Comparison of ENCODE assay signal across 9 mouse cellular contexts in the genomic region with DNA sequence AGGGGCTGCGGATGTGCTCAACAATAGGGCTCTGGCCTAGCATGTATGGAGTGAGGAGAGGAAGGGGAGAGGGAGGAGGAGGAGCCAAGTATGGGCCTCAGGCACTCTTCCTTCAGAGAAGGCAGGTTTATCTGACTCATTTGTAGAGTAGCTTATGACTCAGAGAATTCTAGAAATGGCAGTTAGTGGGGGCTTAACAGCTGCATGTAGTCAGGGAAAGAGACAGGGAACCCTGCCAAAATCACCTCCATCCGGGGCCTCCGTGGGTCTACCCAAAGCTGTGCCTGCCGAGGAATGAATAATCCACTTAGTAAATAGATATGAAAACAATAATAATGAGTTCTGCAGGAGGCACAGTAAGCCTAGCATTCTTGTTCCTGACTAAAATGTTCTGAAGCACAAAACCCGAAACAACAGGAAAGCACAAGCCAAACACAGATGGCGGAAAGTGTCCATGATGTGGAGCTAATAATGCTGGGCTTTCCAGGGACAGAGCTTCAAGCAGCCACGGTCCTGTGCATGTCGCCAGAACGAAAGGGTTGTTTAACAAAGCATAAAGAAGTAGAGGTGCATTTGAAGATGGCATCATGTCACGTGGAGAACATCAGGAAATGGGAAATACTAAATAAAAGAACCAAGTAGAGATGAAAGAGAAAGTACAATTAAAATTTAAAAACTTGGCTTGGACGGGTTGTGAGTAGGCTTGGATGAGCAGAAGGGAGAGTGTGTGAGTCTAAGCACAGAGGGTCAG. TPM values are rescaled to one million over a fixed set of nuclear protein-coding genes. Genes with fewer than 3 reads are reported as not detected.
DNase-seq lines count a peak whose midpoint lies in the region; ATAC-seq and TF ChIP-seq lines count a peak whose summit lies in the region.
"Had no signal": no experiment of that assay in that cellular context is flagged by ENCODE, and none has a peak within 500 bp of the region (broad histone marks: within the 10 kb centered on the region; RNA-seq: fewer than 3 reads in every experiment).

No protein-coding gene starts in this region.

- no peaks in the 10 kb centered on the region for H3K9me3 ChIP-seq in stomach, postnatal 0 days (ENCODE audit: control insufficient read depth, low read length)
- no peaks in the 10 kb centered on the region for H3K9me3 ChIP-seq in hindbrain, embryonic 10.5 days

- H3K4me1 ChIP-seq in testis, adult 2 months (ENCODE audit: control insufficient read depth, insufficient read depth, low read length) = peaks cover 11% of the 10 kb centered on the region
- peaks cover 3% of the 10 kb centered on the region; the same call in 1 of the 2 replicates for H3K4me1 ChIP-seq in stomach, postnatal 0 days (replicated peaks; ENCODE audit: control insufficient read depth, insufficient read depth)
- H3K4me1 ChIP-seq in hindbrain, embryonic 10.5 days (replicated peaks) = 0 out of 2 replicates have a peak, but pooled peaks cover 5% of the 10 kb centered on the region

- H3K27ac ChIP-seq in testis, adult 2 months (ENCODE audit: control insufficient read depth, insufficient read depth, low read depth, low read length) = peak overlapping the region; percentile 49; the same call in 1 of the 2 replicates
- peak overlapping the region; percentile 73 for H3K27ac ChIP-seq in stomach, postnatal 0 days (replicated peaks)
- H3K27ac ChIP-seq in hindbrain, embryonic 10.5 days = no peak overlapping the region
- H3K27ac ChIP-seq: liver, embryonic 14.5 days had no signal

- ATAC-seq in stomach, postnatal 0 days (ENCODE audit: low FRiP score, low TSS enrichment) = peak; percentile 65; the same call in 1 of the 2 replicates

- TF ChIP-seq EP300 in stomach, postnatal 0 days (optimal IDR thresholded peaks at IDR 0.05) = no peak

- TF ChIP-seq POLR2A in testis, adult 2 months (IDR thresholded peaks at IDR 0.05; ENCODE audit: control insufficient read depth, low read depth, low read length) = no peak

- no peak for TF ChIP-seq CTCF in testis, adult 2 months (IDR thresholded peaks at IDR 0.05; ENCODE audit: control insufficient read depth, insufficient read depth, insufficient replicate concordance, low read depth, low read length)
- TF ChIP-seq CTCF in stomach, postnatal 0 days (IDR thresholded peaks at IDR 0.05; ENCODE audit: low read depth) = no peak

- H3K9ac ChIP-seq in stomach, postnatal 0 days (ENCODE audit: low read length) = no peak overlapping the region
- H3K9ac ChIP-seq: liver, embryonic 14.5 days had no signal

- no peaks in the 10 kb centered on the region for H3K36me3 ChIP-seq in testis, adult 2 months (ENCODE audit: control insufficient read depth, insufficient read depth, low read length)
- H3K36me3 ChIP-seq in stomach, postnatal 0 days (ENCODE audit: control insufficient read depth, insufficient read depth, low read length) = no peaks in the 10 kb centered on the region
- no peaks in the 10 kb centered on the region for H3K36me3 ChIP-seq in hindbrain, embryonic 10.5 days

- no peak overlapping the region for H3K4me3 ChIP-seq in testis, adult 2 months (ENCODE audit: control insufficient read depth, low read depth, low read length)
- no peak overlapping the region for H3K4me3 ChIP-seq in stomach, postnatal 0 days (ENCODE audit: low read depth, low read length)
- H3K4me3 ChIP-seq in hindbrain, embryonic 10.5 days = no peak overlapping the region

- WGBS in stomach, postnatal 0 days = 40% methylated on average over 11 of the region's 11 CpGs
- WGBS in hindbrain, embryonic 10.5 days = 85% methylated on average over 11 of the region's 11 CpGs

- peak; percentile 38 to 41 for DNase-seq in cerebellum, postnatal 14 days
- no peak for DNase-seq in cerebellum, adult 9-11 months
- DNase-seq in testis, postnatal 10 days (ENCODE audit: low spot score) = no peak
- peak; percentile 73 to 76 for DNase-seq in layer of hippocampus, postnatal 36 days
- peak; percentile 33 for DNase-seq in stomach, postnatal 0 days (ENCODE audit: low spot score)
- no peak for DNase-seq in hindbrain, embryonic 10.5 days (ENCODE audit: low spot score)
- no peak for DNase-seq in liver

- H3K27me3 ChIP-seq in testis, adult 2 months (ENCODE audit: control insufficient read depth, insufficient read depth, low read length) = no peaks in the 10 kb centered on the region
- no peaks in the 10 kb centered on the region for H3K27me3 ChIP-seq in stomach, postnatal 0 days (ENCODE audit: control insufficient read depth, insufficient read depth, low read length)
- H3K27me3 ChIP-seq in hindbrain, embryonic 10.5 days (ENCODE audit: insufficient read depth, poor library complexity, severe bottlenecking) = no peaks in the 10 kb centered on the region

- no peak overlapping the region for H3K4me2 ChIP-seq in stomach, postnatal 0 days (replicated peaks; ENCODE audit: low read depth)

RNA-seq across cellular contexts. Expression of gene Grap, which starts 8.3 kb away (rescaled TPM):
- polyA plus RNA-seq in testis, adult 2 months (2012; rRNA removed) = 2.2 and 3.0 TPM in 2 replicates
- 1 to 10 TPM; 4.5 to 6.9 TPM for total RNA-seq in layer of hippocampus, postnatal 36 days (2021)
- 4.6 and 4.9 TPM in 2 replicates for polyA plus RNA-seq in stomach, postnatal 0 days (2015; fragmentation: Nextera tagmentation; extraction: Ambion mirVana)
- 7.8 and 8.6 TPM in 2 replicates for polyA plus RNA-seq in hindbrain, embryonic 10.5 days (2016; fragmentation: Nextera tagmentation; extraction: Ambion mirVana)

RNA-seq across cellular contexts. Expression of gene Fam83g, which starts 39.1 kb away (rescaled TPM):
- polyA plus RNA-seq in testis, adult 2 months (2012; rRNA removed) = 1.1 and 1.3 TPM in 2 replicates
- not detected for total RNA-seq in layer of hippocampus, postnatal 36 days (2021)
- 4.5 and 4.9 TPM in 2 replicates for polyA plus RNA-seq in stomach, postnatal 0 days (2015; fragmentation: Nextera tagmentation; extraction: Ambion mirVana)
- polyA plus RNA-seq in hindbrain, embryonic 10.5 days (2016; fragmentation: Nextera tagmentation; extraction: Ambion mirVana) = 0.68 and 1.8 TPM in 2 replicates

Comparison
In these comparisons a context has a peak if more than half of its experiments do, and no peak if none do; other contexts are left out.
1. DNase-seq: peak in cerebellum, postnatal 14 days (2 of 2), layer of hippocampus, postnatal 36 days (2 of 2) and stomach, postnatal 0 days (single experiment); none in cerebellum, adult 9-11 months (single experiment), testis, postnatal 10 days (single experiment), hindbrain, embryonic 10.5 days (single experiment) and liver (single experiment).